Mouse (Mus musculus): Measurements from ENCODE around the gene Eif2ak1. TPM values are rescaled to one million over a fixed set of nuclear protein-coding genes. Genes with fewer than 3 reads are reported as not detected.

Eif2ak1 gene
- total RNA-seq, 4 experiments from 2014 or later = 41.5 to 49.6 (median 43.1) TPM

- DNase-seq (ENCODE audit: low spot score in 2 of 2) = no peak
These were observed 80.2 kb downstream of the Eif2ak1 start, which contains the start of gene Ankrd61 for GRCm38 (mm10) chr5:143897635-143898330. Gene Ankrd61, minus strand, starts transcription at chr5:143897685.

- DNase-seq (ENCODE audit: low spot score in 2 of 2) = peak in 1 of 2 experiments; percentile 40
These were observed 84.5 kb downstream of the Eif2ak1 start for GRCm38 (mm10) chr5:143902111-143902510.

GRCm38 (mm10) chr5:143903813-143904212 lies 86.2 kb downstream of the Eif2ak1 start:
- DNase-seq (ENCODE audit: low spot score in 2 of 2) = no peak

GRCm38 (mm10) chr5:143906429-143906828 lies 88.8 kb downstream of the Eif2ak1 start:
- no peak for DNase-seq (ENCODE audit: low spot score in 2 of 2)

- no peak for DNase-seq (ENCODE audit: low spot score in 2 of 2)
These were observed 91.3 kb downstream of the Eif2ak1 start for GRCm38 (mm10) chr5:143908926-143909325.

- peak; percentile 98 for DNase-seq (ENCODE audit: low spot score in 2 of 2)
These were observed 92.1 kb downstream of the Eif2ak1 start, which contains the start of the genes Aimp2 and Pms2 for GRCm38 (mm10) chr5:143909417-143910400. Gene Aimp2, minus strand, starts transcription at chr5:143909847. Gene Pms2, plus strand, starts transcription at chr5:143909964.

- DNase-seq (ENCODE audit: low spot score in 2 of 2) = no peak
These were observed 98.6 kb downstream of the Eif2ak1 start for GRCm38 (mm10) chr5:143916221-143916620.

GRCm38 (mm10) chr5:143917418-143917817 lies 99.8 kb downstream of the Eif2ak1 start:
- no peak for DNase-seq (ENCODE audit: low spot score in 2 of 2)

- no peak for DNase-seq (ENCODE audit: low spot score in 2 of 2)
These were observed 100.5 kb downstream of the Eif2ak1 start for GRCm38 (mm10) chr5:143918120-143918519.

GRCm38 (mm10) chr5:143924781-143925452 lies 107.3 kb downstream of the Eif2ak1 start:
- DNase-seq (ENCODE audit: low spot score in 2 of 2) = no peak

- no peak for DNase-seq (ENCODE audit: low spot score in 2 of 2)
These were observed 110.3 kb downstream of the Eif2ak1 start, which contains the start of gene Gm42421 for GRCm38 (mm10) chr5:143927875-143928274. Gene Gm42421, plus strand, starts transcription at chr5:143928175.

- no peak for DNase-seq (ENCODE audit: low spot score in 2 of 2)
These were observed 111.7 kb downstream of the Eif2ak1 start for GRCm38 (mm10) chr5:143929291-143929690.

- no peak for DNase-seq (ENCODE audit: low spot score in 2 of 2)
These were observed 113.1 kb downstream of the Eif2ak1 start for GRCm38 (mm10) chr5:143930656-143931055.

GRCm38 (mm10) chr5:143931863-143932580 lies 114.4 kb downstream of the Eif2ak1 start:
- no peak for DNase-seq (ENCODE audit: low spot score in 2 of 2)

- DNase-seq (ENCODE audit: low spot score in 2 of 2) = no peak
These were observed 115.2 kb downstream of the Eif2ak1 start, which contains the start of gene Rsph10b for GRCm38 (mm10) chr5:143932831-143933230. Gene Rsph10b, plus strand, starts transcription at chr5:143933035.

- no peak for DNase-seq (ENCODE audit: low spot score in 2 of 2)
These were observed 115.8 kb downstream of the Eif2ak1 start for GRCm38 (mm10) chr5:143933414-143933813.

GRCm38 (mm10) chr5:143933875-143934274 lies 116.3 kb downstream of the Eif2ak1 start:
- no peak for DNase-seq (ENCODE audit: low spot score in 2 of 2)

- no peak for DNase-seq (ENCODE audit: low spot score in 2 of 2)
These were observed 118.6 kb downstream of the Eif2ak1 start for GRCm38 (mm10) chr5:143936156-143936555.

- no peak for DNase-seq (ENCODE audit: low spot score in 2 of 2)
These were observed 124.0 kb downstream of the Eif2ak1 start for GRCm38 (mm10) chr5:143941588-143941987.
